Mouse (Mus musculus): ENCODE measurements around the gene Tnfrsf25. TPM values are rescaled to one million over a fixed set of nuclear protein-coding genes. Genes with fewer than 3 reads are reported as not detected.

The Tnfrsf25 gene
- polyA plus RNA-seq, 1 experiment from 2014 or later = 1.4 TPM

DNA sequence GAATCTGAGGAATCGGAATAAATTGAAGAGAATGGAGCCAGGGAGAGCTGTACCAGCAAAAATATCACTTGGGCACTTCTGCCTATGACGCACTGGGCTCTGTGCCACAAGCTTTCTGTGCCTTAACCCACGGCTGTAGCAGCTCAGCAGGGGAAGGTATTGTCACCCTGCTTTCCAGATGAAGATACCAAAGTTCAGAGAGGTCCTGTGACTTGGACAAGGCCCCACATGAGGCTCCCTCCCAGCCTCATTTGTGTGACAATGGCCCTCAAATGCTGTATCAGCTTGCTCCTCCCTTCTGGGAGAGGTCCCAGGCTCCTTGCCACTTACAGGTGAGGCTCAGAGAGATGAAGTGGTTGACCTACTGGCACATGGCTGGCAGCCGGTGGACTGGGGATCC is 27.6 kb upstream of the Tnfrsf25 start:
- H3K4me1 ChIP-seq (ENCODE audit: insufficient read depth, low read depth, low read length) = peaks cover 12% of the 10 kb centered on the region
- WGBS = 40% methylated on average over 4 of the region's 4 CpGs
- ATAC-seq = 0 out of 2 replicates have a peak, but pooled peaks have one; percentile 5
- H3K4me2 ChIP-seq (replicated peaks; ENCODE audit: low read depth, low read length) = peak overlapping the region; percentile 85
- no peaks in the 10 kb centered on the region for H3K9me3 ChIP-seq (ENCODE audit: low read length)
- TF ChIP-seq EP300 (IDR thresholded peaks at IDR 0.05) (no peak), CTCF (IDR thresholded peaks at IDR 0.05) (no peak)
- peak; percentile 48 for DNase-seq (ENCODE audit: low spot score)
- H3K36me3 ChIP-seq (ENCODE audit: insufficient read depth, low read length) = no peaks in the 10 kb centered on the region
- no peaks in the 10 kb centered on the region for H3K27me3 ChIP-seq (replicated peaks; ENCODE audit: insufficient read depth, low read length)
- H3K27ac ChIP-seq (ENCODE audit: low read length) = no peak overlapping the region
- no peak overlapping the region for H3K4me3 ChIP-seq (ENCODE audit: low read depth, low read length)
- no peak overlapping the region for H3K9ac ChIP-seq (replicated peaks; ENCODE audit: low read depth)

DNA sequence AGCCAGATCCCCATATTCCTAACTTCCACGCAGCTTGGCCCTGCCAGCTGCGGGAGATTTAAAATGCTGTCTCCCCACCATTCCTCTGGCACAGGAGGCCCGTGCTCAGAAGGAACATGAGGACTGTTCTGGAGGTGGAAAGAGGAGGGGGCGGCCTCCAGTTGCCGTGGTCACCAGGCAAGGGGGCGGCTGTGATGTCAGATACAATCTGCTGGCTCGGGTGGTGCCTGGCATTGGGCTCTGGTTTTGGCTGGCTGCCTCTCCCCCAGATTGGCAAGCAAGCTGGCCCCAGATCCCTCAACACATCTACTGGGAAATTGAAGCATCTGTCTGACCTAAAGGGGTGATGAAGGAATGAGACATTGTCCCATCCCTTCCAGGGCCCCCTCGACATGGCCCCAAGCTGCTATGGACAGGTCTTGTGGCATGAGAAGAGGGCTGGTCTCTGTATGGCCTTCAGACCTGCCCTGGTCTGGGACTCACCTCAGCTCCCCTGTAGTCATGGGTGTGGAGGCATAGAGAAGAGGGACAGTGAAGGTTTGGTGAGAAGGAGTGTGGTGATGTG is 27.1 kb upstream of the Tnfrsf25 start:
- Histone ChIP-seq H3K27ac (ENCODE audit: low read length) (no peak overlapping the region), H3K9me3 (ENCODE audit: low read length) (no peaks in the 10 kb centered on the region), H3K4me1 (ENCODE audit: insufficient read depth, low read depth, low read length) (peaks cover 12% of the 10 kb centered on the region), H3K4me3 (ENCODE audit: low read depth, low read length) (no peak overlapping the region), H3K9ac (replicated peaks; ENCODE audit: low read depth) (no peak overlapping the region), H3K4me2 (replicated peaks; ENCODE audit: low read depth, low read length) (no peak overlapping the region), H3K27me3 (replicated peaks; ENCODE audit: insufficient read depth, low read length) (no peaks in the 10 kb centered on the region), H3K36me3 (ENCODE audit: insufficient read depth, low read length) (no peaks in the 10 kb centered on the region)
- ATAC-seq (no peak), DNase-seq (ENCODE audit: low spot score) (no peak)
- 48% methylated on average over 8 of the region's 8 CpGs for WGBS
- TF ChIP-seq EP300 (IDR thresholded peaks at IDR 0.05) (no peak), CTCF (IDR thresholded peaks at IDR 0.05) (no peak)

DNA sequence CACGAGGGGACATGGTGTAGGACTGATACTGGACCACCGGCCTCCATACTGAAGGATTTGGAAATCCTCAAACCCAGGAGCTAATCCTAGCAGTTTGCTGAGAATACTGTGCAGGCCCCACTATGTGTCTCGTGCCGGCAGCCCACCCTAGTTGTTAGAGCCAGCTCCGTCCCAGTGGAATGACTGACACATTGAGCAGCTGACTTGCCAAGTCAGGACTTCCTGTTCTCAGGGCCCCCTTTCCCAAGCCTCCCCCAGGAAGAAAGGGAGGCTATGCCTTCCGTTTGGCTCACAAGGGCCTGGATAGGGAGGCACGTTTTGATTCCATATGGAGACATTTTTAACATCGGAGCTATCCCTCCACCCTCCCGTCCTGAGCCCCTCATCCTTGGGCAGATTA is 25.5 kb upstream of the Tnfrsf25 start:
- H3K4me3 ChIP-seq (ENCODE audit: low read depth, low read length) = no peak overlapping the region
- 75% methylated on average over 9 of the region's 9 CpGs for WGBS
- no peak overlapping the region for H3K4me2 ChIP-seq (replicated peaks; ENCODE audit: low read depth, low read length)
- no peaks in the 10 kb centered on the region for H3K36me3 ChIP-seq (ENCODE audit: insufficient read depth, low read length)
- no peak for TF ChIP-seq CTCF (IDR thresholded peaks at IDR 0.05)
- no peak for TF ChIP-seq EP300 (IDR thresholded peaks at IDR 0.05)
- no peak overlapping the region for H3K9ac ChIP-seq (replicated peaks; ENCODE audit: low read depth)
- ATAC-seq = no peak
- peaks cover 12% of the 10 kb centered on the region for H3K4me1 ChIP-seq (ENCODE audit: insufficient read depth, low read depth, low read length)
- no peaks in the 10 kb centered on the region for H3K27me3 ChIP-seq (replicated peaks; ENCODE audit: insufficient read depth, low read length)
- no peak overlapping the region for H3K27ac ChIP-seq (ENCODE audit: low read length)
- no peak for DNase-seq (ENCODE audit: low spot score)
- H3K9me3 ChIP-seq (ENCODE audit: low read length) = no peaks in the 10 kb centered on the region

DNA sequence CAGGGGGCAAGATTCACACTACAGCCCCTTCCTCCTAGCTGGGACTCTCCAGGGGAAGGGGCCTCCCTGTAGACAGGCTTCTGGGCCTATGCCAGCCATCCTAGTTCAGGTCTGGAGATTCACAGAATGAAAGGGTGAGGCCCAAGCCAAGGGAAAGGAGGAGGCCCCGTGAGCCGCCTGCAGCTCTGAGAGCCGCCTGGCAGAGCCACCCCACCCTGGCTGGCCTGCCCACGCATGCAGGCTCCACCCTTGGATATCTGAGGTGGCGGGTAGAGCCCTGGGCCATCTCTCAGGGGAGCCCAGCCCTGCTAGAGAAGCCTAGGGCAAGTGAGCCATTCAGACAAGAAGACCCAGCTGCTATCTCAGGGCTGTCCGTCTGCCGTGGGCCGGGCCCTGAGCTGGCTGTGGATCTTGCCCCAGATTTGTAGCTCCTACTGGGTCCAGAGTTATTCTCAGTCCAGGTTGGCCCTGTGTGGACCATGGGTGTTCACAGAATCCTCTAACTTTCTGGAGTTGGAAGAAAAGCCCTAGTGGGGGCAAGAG is 22.9 kb upstream of the Tnfrsf25 start:
- no peak for ATAC-seq
- Histone ChIP-seq H3K9ac (replicated peaks; ENCODE audit: low read depth) (no peak overlapping the region), H3K4me2 (replicated peaks; ENCODE audit: low read depth, low read length) (no peak overlapping the region), H3K4me3 (ENCODE audit: low read depth, low read length) (no peak overlapping the region), H3K27me3 (replicated peaks; ENCODE audit: insufficient read depth, low read length) (no peaks in the 10 kb centered on the region), H3K4me1 (ENCODE audit: insufficient read depth, low read depth, low read length) (peaks cover 5% of the 10 kb centered on the region), H3K36me3 (ENCODE audit: insufficient read depth, low read length) (no peaks in the 10 kb centered on the region), H3K27ac (ENCODE audit: low read length) (no peak overlapping the region), H3K9me3 (ENCODE audit: low read length) (no peaks in the 10 kb centered on the region)
- 66% methylated on average over 8 of the region's 8 CpGs for WGBS
- no peak for DNase-seq (ENCODE audit: low spot score)
- no peak for TF ChIP-seq EP300 (IDR thresholded peaks at IDR 0.05)

DNA sequence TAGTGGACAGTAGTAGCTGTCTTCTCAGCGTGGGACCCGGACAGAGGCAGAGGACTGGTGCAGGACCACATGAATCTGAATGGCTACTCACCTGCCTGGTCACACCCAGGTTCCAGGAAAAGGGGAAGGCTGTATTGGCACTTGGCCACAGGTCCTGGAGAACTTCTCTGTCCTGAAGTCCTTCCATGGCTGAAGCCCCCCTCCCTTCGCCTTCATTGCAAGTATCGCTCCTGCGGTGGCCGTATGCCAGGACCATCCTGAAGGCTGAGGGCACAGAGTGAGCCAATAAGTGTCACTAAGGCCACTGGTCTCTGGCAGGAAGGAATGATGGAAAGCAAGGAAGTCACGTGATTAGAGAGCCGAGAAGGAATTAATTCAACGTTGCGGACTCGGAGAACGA is 21.5 kb upstream of the Tnfrsf25 start:
- Histone ChIP-seq H3K27ac (ENCODE audit: low read length) (no peak overlapping the region), H3K36me3 (ENCODE audit: insufficient read depth, low read length) (no peaks in the 10 kb centered on the region), H3K4me3 (ENCODE audit: low read depth, low read length) (no peak overlapping the region), H3K9ac (replicated peaks; ENCODE audit: low read depth) (no peak overlapping the region), H3K4me1 (ENCODE audit: insufficient read depth, low read depth, low read length) (peaks cover 3% of the 10 kb centered on the region), H3K9me3 (ENCODE audit: low read length) (no peaks in the 10 kb centered on the region), H3K27me3 (replicated peaks; ENCODE audit: insufficient read depth, low read length) (no peaks in the 10 kb centered on the region), H3K4me2 (replicated peaks; ENCODE audit: low read depth, low read length) (no peak overlapping the region)
- TF ChIP-seq CTCF (IDR thresholded peaks at IDR 0.05) (no peak), EP300 (IDR thresholded peaks at IDR 0.05) (no peak)
- DNase-seq (ENCODE audit: low spot score) = no peak
- no peak for ATAC-seq
- 73% methylated on average over 12 of the region's 12 CpGs for WGBS

DNA sequence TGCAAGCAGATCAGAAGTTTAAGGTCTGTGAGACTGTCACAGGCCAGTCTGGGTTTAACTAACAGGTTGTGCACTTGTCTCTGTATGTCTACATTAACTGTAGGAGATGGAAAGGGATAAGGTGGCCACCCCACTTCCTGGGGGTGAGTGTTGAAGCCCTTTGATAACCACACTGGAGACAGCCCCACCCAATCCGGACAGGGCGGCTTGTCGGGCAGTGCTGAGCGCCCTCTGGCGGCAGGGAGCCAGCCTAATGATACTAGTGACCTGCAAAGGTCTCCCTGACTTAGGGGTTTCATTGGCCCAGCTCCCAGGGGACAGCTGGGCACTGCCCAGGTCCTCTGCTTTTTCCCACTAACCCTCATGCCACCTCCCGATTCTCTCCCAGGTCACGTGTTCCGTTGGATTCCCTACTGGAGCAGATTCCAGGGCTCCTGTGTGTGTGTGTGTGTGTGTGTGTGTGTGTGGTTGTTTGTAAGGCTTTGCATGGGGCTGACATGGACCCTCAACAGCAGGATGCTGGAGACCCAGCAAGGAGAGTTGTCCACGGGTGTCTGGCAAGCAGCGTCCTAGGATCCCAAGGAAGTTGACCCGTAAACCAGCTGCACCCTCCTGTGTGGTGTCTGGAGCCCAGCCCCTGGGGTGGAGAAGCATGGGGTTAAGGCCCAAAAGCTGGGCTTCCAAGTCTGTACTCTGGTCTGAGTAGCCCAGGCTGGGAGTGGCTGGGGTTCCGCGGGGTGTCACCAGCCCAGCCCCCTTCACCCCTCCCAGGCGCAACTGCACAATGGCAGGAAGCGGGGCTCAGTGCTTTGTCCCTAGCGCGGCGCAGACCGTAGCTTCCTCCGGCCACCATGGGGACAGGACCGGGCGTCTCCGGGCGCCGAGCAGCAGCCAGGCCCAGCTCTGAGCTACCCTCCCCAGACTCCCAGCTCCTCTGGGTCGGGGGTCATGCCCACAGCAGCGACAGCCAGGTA is 19.5 kb upstream of the Tnfrsf25 start:
- Histone ChIP-seq H3K9me3 (ENCODE audit: low read length) (no peaks in the 10 kb centered on the region), H3K36me3 (ENCODE audit: insufficient read depth, low read length) (no peaks in the 10 kb centered on the region), H3K4me3 (ENCODE audit: low read depth, low read length) (peak overlapping the region; percentile 31), H3K4me2 (replicated peaks; ENCODE audit: low read depth, low read length) (peak overlapping the region; percentile 52), H3K9ac (replicated peaks; ENCODE audit: low read depth) (peak overlapping the region; percentile 43), H3K27ac (ENCODE audit: low read length) (peak overlapping the region; percentile 78), H3K27me3 (replicated peaks; ENCODE audit: insufficient read depth, low read length) (no peaks in the 10 kb centered on the region), H3K4me1 (ENCODE audit: insufficient read depth, low read depth, low read length) (peaks cover 3% of the 10 kb centered on the region)
- TF ChIP-seq EP300 (IDR thresholded peaks at IDR 0.05) (no peak), CTCF (IDR thresholded peaks at IDR 0.05) (peak; percentile 86)
- ATAC-seq (peak; percentile 80), DNase-seq (ENCODE audit: low spot score) (peak; percentile 87)
- 26% methylated on average over 27 of the region's 27 CpGs for WGBS
